Mouse (Mus musculus) erythroblast, adult 5-6 weeks (primary cell): ENCODE data around the gene Alkbh7. TPM values are rescaled to one million over a fixed set of nuclear protein-coding genes. Genes with fewer than 3 reads are reported as not detected.

Experiments
- ATAC-seq: replicated peaks from 2 replicates; pipeline ENCODE4 v1.8.0; 2016; ENCODE audit warnings: moderate number of reproducible peaks, mild to moderate bottlenecking, moderate TSS enrichment, inconsistent platforms; ENCODE audit not compliant: poor library complexity, low FRiP score, severe bottlenecking
- total RNA-seq, 2 experiments: library from RNA; stranded (forward) in 1 of 2; stranded (reverse) in 1 of 2; fragments of 150-400 nt in 1 of 2; fragments of 200-764, 138-1000 nt in 1 of 2; gene quantifications; 2 replicates each; pipeline versions ENCODE4 v1.2.3 to v1.2.4; 2015 to 2017; ENCODE audit warnings: low replicate concordance in 2 of 2

Alkbh7 gene
- total RNA-seq, 2 experiments from 2014 or later, result 8.9 TPM; not detected in 1

DNA sequence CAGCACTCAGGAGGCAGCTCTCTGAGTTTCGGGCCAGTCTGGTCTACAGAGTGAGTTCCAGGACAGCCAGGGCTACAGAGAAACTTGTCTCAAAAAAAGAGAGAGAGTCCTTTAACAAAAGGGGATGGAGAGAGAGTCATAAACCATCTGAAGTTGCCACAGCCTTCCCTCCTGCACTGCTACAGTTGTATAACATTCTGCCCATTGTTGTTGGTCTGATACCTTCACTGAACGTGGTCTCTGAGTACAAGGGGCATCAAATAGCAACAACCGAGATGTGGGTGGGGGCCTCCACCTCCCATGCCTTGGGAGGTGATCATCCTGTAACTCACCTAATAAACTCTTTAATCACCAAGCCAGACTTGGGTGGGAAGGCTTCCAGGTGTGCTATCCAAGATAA is 11.5 kb upstream of the Alkbh7 start:
- no peak for ATAC-seq

DNA sequence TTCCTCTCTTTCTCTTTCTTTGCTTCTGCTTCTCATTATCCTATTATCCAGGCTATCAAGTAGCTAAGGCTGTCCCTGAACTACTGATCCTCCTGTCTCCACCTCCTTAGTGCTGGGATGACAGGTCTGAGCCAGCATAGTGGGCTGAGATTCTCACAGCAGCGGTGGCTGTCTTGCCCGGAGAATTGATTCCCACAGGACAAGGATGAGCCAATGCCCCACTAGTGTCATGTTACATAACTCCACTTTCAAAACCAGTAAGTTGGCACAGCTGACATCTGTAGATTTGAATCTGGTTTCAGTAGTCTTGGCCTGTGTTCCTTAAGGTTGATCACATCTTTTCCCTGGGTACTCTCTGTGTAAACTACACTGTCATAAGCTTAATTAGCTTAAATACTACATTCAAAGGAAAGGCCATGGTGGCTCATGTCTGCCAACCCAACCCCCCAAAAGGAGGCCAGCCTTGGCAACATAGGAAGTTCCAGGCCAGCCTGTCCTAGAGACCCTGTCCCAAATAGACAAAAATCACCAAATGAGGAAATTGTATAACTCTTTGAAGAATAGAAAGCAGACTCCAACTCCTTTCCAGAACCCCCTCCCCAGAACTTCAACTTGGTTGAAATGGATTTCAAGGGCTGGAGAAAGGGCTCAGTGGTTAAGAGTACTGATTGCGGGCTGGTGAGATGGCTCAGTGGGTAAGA is 10.9 kb upstream of the Alkbh7 start:
- ATAC-seq, result no peak

DNA sequence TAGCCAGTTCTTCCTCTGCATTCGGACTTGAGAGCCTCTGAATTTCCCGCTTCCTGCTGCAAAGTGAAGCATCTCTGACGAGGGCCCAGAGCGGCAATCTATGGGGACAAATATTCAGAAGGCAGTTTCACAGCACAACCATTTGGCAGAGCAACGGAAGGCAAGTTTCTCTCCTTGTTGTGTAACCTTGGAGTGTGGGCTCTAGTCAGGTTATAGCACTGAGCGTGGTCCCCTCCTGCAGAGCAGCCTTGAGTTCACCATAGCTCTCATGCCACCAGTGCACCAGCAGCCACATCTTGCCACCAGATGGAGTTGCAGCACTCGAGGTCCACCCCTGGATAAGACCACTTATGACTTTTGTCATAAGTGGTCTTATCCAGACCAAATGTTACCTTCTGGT is 8.7 kb upstream of the Alkbh7 start:
- no peak for ATAC-seq

DNA sequence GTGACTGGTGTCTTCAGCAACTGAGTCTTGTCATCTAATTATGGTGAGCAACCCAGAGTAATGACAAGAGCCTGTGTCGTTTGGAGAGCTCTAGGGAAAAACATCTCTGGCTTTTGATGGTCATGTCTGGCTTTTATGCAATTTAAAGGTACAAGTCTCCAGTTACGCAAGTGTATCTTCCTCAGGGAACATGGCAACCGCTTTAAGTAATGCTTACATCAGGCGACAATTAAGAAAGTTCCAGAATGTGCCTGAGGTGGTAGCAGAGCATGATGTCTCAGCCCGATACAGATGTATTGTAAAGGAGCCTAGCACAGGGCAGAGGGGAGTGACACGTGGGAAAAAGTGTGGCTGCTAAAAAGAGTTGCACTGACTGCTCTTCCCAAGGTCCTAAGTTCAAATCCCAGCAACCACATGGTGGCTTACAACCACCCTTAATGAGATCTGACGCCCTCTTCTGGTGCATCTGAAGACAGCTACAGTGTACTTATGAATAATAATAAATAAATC is 8.2 kb upstream of the Alkbh7 start:
- no peak for ATAC-seq

DNA sequence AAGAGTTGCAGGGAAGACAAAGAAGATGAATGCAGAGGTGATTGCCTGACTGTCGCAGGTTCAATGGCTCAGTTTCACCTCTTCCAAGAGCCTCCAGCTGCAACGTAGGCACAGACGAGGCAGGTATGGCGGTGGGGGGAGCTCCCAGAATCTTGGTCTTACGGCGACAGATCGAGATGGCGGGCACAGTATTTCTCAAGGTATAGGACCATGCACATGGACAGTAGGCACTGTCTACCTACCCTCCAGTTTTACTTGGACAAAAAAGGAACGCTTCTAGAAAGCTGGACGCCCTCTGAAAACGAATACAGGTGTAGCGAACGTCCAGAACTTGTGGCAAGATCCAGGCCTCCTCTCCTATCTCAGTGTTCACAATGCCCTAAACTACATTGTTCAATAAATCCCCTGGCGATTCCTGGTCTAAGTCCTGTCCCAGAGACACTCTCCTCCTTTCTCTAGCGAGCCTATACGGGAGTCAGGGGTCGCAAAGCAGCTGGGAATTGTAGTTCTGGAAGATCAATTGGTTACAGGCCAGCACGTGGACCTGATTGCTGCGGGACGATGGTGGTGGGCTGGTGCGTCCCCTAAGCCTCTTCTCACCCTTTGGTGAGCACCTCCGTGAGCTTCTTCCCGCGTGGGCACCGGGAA is 7.5 kb upstream of the Alkbh7 start:
- peak; percentile 74 for ATAC-seq

DNA sequence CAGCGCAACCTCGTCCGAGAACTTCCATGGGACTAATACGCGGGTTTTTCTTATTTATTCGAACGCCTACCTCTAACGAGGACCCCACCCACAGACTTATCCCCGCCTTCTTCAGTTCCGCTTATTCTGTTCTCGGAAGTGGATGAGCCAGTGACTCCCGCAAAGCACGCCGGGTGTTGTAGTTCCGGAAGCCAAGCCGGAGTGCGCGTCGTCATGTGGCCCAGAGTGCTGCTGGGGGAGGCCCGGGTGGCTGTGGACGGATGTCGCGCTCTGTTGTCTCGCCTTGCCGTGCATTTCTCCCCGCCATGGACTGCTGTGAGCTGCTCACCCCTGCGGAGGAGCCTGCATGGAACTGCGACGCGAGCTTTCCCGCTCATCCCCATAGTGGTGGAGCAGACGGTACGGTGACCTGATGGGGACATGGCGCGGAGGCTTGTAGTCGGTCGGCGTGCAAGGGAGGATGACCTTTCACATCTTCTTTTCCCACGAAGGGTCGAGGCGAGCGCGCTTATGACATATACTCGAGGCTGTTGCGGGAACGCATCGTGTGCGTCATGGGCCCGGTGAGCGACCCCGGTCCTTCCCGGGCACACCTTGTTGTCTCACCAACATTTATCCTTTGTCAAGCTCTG is 6.9 kb upstream of the Alkbh7 start, which contains the start of gene Clpp:
Gene Clpp, plus strand, starts transcription at position 191 of the 632 bp plus-strand sequence.
- peak; percentile 97 for ATAC-seq

DNA sequence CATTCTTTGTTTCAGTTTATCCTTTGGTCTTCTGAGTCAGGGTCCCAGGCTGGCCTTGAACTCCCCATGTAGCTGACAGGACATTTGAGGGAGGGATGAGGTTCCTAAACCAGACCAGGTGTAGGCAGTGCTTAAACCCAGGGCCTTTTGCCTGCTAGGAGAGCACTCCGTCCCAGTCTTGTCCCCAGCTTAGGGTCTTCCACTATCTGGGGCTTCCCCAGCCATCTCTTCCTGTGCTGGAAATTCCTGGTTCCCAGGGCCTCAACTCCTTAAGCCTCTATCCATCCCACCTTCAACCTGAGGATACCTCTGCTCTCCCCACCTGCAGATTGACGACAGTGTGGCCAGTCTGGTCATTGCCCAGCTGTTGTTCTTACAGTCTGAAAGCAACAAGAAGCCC is 6.2 kb upstream of the Alkbh7 start:
- no peak for ATAC-seq

DNA sequence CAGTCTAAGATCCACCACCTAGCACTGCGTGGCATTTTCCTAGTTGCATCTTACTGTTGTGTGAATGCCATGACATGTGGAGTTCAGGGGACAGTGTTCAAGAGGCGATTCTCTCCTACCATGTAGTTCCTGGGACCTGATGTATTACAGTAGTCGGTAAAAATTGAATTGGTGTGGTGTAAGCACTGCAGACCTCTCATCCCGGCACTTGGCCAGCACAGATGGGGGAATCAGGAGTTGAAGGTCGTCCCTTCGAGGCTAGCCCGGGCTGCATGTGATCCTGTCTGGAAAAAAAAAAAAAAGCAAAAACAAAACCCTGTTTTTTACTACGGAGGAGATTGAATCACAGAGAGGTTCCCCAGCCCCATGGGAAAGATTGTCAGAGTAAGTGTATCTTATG is 2.1 kb upstream of the Alkbh7 start:
- ATAC-seq, result no peak

DNA sequence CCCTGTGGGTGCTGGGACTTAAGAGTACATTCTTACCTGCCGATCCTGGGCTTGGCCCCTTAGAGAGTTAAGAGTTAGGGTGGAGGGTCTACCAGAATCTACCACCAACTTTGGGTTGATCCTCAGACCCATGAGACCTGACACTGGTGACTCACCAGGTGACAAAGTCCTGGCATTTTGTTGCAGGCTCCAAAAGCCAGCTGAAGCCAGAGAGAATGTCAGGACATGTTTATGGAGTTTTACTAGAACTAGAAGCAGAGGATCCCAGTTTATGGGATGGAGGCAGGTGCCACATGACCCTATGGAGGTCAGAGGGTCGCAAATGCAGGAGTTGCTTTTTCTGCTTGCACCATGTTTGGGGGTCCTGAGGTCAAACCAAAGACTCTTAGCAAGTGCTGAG is 633 bp upstream of the Alkbh7 start:
- no peak for ATAC-seq

DNA sequence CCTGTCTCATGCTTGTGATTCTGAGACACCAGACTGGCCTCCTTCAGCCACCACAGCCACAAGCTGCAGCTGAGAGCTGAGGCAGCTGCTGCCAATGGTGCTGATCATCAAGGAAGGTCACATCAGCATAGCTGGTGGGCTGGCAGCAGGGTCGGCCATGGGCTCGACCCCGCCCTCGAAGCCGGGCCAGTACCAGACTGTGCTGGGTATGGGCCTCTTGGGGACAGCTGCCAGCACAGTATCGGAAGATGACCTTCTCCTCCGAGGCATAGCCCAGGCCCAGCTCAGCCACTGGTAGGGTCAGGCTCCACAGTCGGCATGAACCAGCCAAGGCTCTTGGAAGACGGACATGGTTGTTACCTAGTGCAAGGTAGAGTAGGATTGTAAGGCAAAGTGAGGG is 2.3 kb downstream of the Alkbh7 start:
- ATAC-seq, result no peak

DNA sequence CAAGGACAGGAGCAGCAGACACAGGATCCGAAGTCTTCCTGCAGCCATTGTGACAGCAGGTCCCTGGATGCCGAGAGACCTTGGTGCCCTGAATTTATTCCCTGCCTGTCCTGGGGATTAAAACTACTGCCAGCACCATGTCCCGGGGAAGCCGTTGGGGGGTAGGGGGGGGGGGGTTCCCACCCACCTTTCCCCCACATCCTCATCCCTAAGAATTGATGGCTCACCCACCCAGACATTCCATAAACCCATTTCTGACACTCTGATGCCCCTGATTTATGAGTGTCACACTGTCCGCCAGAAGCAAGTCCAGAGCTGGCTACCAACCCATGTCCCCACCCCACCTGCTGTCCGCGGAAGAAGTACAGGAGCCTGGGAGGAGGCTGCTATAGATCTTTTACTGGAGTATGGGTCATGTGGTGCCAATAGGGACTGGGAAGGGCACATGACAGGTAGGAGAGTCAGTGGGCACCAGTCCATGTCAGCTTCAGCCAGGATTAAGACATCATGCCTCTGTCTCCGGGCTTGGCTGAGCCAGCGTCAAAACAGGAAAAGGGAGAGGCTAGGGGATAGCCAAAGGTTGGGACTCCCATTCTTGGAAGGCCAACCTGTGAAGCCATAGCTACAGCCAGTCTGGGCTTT is 3.0 kb downstream of the Alkbh7 start, which contains the start of gene Pspn:
Gene Pspn, minus strand, starts transcription at position 51 of the 642 bp plus-strand sequence.
- no peak for ATAC-seq

DNA sequence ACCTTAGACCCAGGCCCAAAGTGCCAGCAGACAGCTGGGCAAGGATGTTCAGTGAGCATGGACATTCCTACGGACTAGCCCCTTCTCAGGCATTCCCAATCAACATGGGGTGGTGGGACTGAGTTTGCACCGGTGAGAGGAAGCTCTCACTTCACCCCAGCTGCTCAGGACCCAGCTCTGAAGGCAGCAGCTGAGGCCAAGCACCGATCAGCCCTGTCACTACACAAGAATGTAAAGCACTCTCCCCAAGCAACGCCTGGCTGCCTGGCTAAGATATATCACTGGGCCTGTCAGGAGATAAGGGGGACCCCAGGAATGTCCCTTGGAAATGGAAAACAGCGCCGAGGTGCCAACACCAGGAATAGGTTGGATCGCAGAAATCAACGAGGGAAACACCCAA is 4.1 kb downstream of the Alkbh7 start:
- no peak for ATAC-seq

DNA sequence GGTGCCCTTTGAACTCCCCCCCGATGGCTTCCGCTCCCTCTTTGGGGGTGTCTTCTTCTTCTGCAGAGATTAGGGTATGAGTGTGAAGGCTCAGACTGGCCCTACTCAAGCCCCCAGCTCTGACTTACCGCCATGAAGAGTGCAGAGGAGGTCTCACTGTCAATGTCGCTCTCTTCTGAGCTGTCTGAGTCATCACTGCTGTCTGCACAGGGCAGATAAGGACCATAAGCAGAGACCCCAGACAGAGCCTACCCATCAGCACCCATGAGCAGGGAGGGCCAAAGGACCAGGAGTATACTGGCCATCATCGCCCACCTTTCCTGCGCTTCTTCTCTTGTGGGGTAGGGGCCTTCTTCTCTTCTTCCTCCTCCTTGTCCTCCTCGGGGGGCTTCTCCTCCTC is 6.9 kb downstream of the Alkbh7 start:
- ATAC-seq, result no peak

DNA sequence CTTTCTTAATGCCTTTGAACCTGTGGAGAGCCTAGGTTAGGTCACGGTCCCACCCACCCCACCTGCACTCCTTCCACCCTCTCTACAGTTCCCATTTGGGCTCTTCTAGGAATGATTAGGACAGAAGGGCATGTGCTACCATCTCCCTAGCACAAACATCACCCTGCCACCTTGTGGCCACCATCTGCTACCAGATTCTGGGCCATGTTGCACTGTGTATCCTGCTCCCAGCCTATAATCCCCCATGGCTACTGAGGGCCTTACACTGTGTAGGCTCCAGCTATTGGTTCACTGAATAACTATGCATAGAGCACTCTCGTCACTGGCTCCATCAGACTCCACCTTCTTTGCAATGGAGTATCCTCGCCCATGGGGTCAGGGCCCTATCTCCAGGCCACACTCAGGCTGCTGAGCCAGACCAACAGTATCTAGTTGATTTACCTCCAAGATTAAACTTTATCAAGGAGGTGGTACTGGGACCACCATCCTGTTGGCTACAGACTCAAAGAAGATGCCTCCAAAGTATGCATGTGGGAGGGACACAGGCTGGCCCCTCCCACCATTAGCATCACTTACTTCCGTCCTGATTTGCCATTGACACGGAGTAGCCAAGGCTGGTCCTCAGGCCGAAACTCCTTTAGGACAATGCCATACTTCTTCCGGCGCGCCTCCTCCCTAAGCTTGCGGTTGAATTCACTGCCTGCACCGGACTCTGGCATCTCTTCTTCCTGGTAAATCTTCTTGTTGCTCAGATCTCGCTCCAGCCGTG is 10.2 kb downstream of the Alkbh7 start:
- ATAC-seq, result no peak

DNA sequence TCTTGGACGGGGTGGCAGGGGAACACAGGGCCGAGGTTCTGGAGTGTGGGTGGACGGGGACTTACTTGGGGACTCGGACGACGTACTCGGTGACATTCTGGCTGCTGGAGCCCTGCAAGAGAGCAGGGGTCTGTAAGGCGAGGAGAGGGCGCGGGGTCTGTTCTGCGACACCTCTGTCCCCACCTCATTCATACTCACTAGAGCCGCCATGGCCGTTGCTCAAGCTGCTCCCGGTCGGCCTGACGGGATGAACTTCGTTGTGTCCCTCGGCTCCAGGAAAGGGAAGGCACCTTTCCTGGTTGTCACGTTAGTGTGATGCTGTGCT is 13.7 kb downstream of the Alkbh7 start:
- ATAC-seq, result peak; percentile 57

DNA sequence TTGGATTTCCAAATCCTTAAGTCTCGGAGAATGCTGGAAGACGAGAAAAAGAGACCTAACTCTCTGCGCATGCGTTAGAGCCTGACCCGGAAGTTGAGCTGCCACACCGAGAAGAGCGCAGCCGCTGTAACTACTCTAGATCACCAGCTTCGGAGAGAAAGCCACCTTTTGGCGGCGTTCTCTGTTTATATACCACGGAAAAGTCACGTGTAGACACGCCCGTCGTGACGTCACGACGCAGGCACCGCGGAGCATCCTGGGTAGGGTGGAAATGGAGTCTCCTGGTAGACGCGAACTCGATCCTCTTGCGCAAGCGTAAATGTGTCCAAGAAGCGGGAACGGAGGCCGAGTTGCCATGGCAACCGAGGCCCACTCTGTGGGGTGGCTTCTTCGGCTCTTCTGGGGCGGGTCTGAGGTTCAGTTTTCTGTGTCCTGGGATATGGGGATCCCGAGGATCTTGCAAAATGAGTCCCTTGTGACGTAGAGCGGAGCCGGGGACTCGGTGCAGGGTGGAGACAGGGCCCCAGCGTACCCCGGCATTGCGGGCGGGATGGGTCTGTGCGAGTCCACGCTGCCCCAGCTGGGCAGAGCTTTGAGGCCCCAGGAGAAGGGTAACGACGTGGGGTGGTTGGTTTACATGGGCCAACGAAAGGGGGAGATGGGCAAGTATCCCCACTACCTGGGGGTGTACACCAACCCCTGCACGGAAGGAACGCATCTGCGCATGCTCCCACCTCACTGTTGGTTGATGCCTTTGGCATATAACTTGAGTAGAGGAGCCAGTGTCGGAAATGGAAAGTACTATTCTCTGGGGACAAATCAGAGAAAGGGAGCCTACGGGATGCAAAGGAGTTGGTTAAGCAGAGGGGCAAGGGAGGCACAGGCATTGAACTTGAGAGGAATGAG is 14.3 kb downstream of the Alkbh7 start, which contains the start of the genes Gtf2f1 and Gm17949:
Gene Gtf2f1, minus strand, starts transcription at position 53 of the 906 bp plus-strand sequence.
Gene Gm17949, plus strand, starts transcription at position 234 of the 906 bp plus-strand sequence.
- peak; percentile 88 for ATAC-seq

DNA sequence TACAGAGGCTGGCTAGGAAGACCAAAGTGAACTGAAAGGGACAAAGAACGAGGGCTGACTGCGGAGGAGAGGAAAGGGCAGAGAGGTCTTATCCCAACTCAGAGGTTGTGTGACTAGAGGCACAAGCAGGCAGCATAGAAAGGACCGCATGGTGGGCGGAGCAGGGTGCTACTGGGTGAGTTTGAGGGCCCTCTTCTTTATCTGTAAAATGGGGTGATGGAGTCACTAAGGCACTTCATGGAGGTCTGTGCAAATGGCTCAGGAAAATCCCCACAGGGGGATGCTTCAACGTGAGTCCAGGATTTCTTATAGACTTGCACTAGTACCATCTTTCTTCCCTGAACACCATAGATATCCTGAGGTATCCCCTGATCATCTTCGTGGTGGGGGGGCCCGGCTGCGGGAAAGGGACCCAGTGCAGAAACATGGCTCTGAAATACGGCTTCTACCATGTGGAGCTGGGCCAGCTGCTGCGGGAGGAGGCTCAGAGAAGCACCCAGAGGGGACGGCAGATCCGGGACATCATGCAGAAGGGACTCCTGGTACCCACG is 15.2 kb downstream of the Alkbh7 start:
- no peak for ATAC-seq

DNA sequence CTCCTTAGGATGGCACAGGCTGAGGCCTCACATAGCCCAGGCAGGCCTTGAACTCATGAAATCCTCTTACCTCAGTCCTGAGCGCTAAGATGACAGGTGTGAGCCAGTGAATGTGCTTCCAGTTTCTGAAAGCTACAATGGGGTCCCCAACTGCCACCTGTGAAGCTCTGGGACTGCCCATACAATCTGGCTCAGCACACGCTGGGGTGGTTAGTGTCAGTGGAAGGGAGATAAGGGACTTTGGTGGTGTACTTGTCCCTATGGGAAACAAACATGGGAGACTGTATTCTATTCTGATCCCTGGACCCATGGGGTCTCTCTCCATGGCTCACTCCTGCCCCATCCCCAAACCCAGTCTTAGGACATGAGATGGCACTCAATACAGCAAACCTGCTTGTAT is 22.6 kb downstream of the Alkbh7 start:
- ATAC-seq, result peak; percentile 77
